Mouse (Mus musculus) lung, postnatal 0 days (tissue): Measurements from ENCODE around the gene Jpt1.
"Not testable (repeated sequence)": the region's sequence is repeated elsewhere in the genome, so short reads cannot be mapped to it uniquely, and the experiment has no call there.

Experiments
- CTCF ChIP-seq: IDR thresholded peaks from 2 replicates; pipeline ENCODE4 v1.5.1; 2016; ENCODE audit warnings: antibody characterized with exemption, mild to moderate bottlenecking
- EP300 ChIP-seq: IDR thresholded peaks from 2 replicates; pipeline ENCODE4 v1.6.1; 2016; ENCODE audit warnings: antibody characterized with exemption, mild to moderate bottlenecking, control low read depth

GRCm38 (mm10) chr11:115476630-115477029 lies 37.6 kb downstream of the Jpt1 start:
- not testable (repeated sequence) for TF ChIP-seq CTCF, EP300
